Mouse (Mus musculus) intestine, postnatal 0 days (tissue): ENCODE data around the gene Ankrd40. TPM values are rescaled to one million over a fixed set of nuclear protein-coding genes. Genes with fewer than 3 reads are reported as not detected.

Source experiments
- ATAC-seq: fragments of 200-750 bp; cut with Nextera tagmentation; 2 replicates; pipeline ENCODE4 v1.8.0; 2017; ENCODE audit warnings: mild to moderate bottlenecking, moderate TSS enrichment, moderate library complexity
- H3K27ac ChIP-seq: fragments of 300-500 bp; sonication (generic); 2 replicates; pipeline ENCODE4 v1.5.1; 2014; ENCODE audit warnings: mild to moderate bottlenecking, low read depth, low read length, moderate library complexity
- H3K27me3 ChIP-seq: fragments of 300-500 bp; sonication (generic); replicated peaks from 2 replicates; pipeline ENCODE4 v1.6.1; 2014; ENCODE audit warnings: low read length, mixed read lengths; ENCODE audit not compliant: control insufficient read depth, insufficient read depth
- H3K36me3 ChIP-seq: fragments of 300-500 bp; sonication (generic); 2 replicates; pipeline ENCODE4 v1.6.1; 2014; ENCODE audit warnings: mild to moderate bottlenecking, moderate library complexity; ENCODE audit not compliant: control insufficient read depth, insufficient read depth
- H3K4me1 ChIP-seq: fragments of 300-500 bp; sonication (generic); replicated peaks from 2 replicates; pipeline ENCODE4 v1.6.1; 2014; ENCODE audit warnings: antibody characterized with exemption, low read length, mixed read lengths; ENCODE audit not compliant: control insufficient read depth, insufficient read depth
- H3K4me2 ChIP-seq: fragments of 300-500 bp; sonication (generic); replicated peaks from 2 replicates; pipeline ENCODE4 v1.6.1; 2014; ENCODE audit warnings: low read depth, mild to moderate bottlenecking, moderate library complexity
- H3K4me3 ChIP-seq: fragments of 300-500 bp; sonication (generic); 2 replicates; pipeline ENCODE4 v1.5.1; 2014; ENCODE audit warnings: low read depth, low read length
- H3K9ac ChIP-seq: fragments of 300-500 bp; sonication (generic); 2 replicates; pipeline ENCODE4 v1.6.1; 2014; ENCODE audit warnings: mild to moderate bottlenecking, low read depth, low read length
- H3K9me3 ChIP-seq: fragments of 300-500 bp; sonication (generic); 2 replicates; pipeline ENCODE4 v1.6.1; 2016; ENCODE audit warnings: mixed run types; ENCODE audit not compliant: control insufficient read depth
- CTCF ChIP-seq: sonication (generic); IDR thresholded peaks from 2 replicates; pipeline ENCODE4 v1.5.1; 2016; ENCODE audit warnings: low read depth, mild to moderate bottlenecking, control low read depth, antibody characterized with exemption, moderate library complexity
- WGBS: fragments of 180-500 bp; shearing (Covaris S2); extraction: QIAGEN DNeasy Blood & Tissue Kit; methylation state at CpG from one replicate; pipeline ENCODE4 v1.1.7; 2014; 5-methylcytosine and 5-hydroxymethylcytosine counted together
- polyA plus RNA-seq: library from polyadenylated mRNA; unstranded; fragments of >200 nt; fragmentation: Nextera tagmentation; extraction: Ambion mirVana; gene quantifications from 2 replicates; pipeline ENCODE4 v1.2.1, GENCODE M21; 2015

Gene Ankrd40
- polyA plus RNA-seq, 1 experiment from 2014 or later = 18.0 TPM

DNA sequence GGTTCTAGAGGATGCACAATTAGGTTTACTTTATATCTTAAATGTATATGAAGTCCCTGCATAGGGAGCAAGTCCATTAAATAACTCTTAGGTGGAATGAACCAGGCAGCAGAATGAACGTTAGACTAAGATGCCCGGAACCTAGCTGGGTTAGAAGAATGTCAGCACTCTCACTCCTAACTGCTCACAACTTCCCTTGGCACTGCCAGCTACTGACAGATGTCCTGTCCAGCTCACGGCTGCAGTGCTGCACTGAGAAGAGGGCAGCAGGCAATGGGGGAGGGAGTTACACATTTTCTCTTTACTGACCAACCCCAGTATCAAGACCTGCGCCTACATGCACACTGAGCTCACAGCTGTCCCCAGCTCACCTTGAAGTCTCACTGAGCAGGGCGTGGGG, 40.7 kb upstream of the Ankrd40 start:
- no peaks in the 10 kb centered on the region for H3K4me1 ChIP-seq
- no peaks in the 10 kb centered on the region for H3K9me3 ChIP-seq
- no peak overlapping the region for H3K4me2 ChIP-seq
- H3K27ac ChIP-seq = no peak overlapping the region
- no peak overlapping the region for H3K4me3 ChIP-seq
- 82% methylated on average over 5 of the region's 5 CpGs for WGBS
- peaks cover 53% of the 10 kb centered on the region for H3K36me3 ChIP-seq
- no peak overlapping the region for H3K9ac ChIP-seq
- TF ChIP-seq CTCF = no peak
- no peak for ATAC-seq
- H3K27me3 ChIP-seq = no peaks in the 10 kb centered on the region

DNA sequence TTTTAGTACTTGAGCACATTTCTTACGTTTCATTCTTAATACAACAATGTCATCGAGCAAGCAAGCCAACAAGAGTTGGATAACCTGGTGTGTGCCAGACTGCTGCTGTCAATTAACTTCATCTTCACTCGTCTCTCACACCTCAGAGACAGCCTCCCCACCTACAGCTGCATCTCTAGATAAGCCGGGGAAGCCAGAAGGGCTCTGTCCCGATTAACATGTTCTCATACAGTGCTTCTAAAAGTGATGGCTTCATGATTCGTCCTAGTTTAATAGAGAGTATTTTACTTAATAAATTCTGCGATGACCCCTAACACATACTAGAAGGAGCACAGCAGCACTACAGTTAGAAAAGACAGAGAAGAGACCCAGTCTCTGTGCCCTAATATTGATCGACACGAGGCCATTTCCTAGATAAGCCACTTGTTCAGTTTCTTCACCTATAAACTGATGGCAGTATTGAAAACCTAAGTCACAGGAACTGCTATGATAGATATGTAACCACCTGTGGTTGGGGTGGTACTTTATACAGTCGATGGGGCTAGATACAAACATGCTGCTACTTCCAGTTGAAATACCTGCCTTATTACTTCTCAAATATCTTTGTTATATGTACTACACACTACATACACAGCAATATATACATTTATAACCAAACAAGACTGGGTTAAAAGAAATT, 37.6 kb upstream of the Ankrd40 start:
- Histone ChIP-seq H3K4me2 (no peak overlapping the region), H3K4me3 (no peak overlapping the region), H3K27ac (peak overlapping the region; percentile 4; the same call in 1 of the 2 replicates), H3K9ac (no peak overlapping the region), H3K27me3 (no peaks in the 10 kb centered on the region), H3K9me3 (no peaks in the 10 kb centered on the region), H3K36me3 (peaks cover 74% of the 10 kb centered on the region), H3K4me1 (no peaks in the 10 kb centered on the region)
- no peak for ATAC-seq
- WGBS = 89% methylated on average over 10 of the region's 10 CpGs
- TF ChIP-seq CTCF = no peak

DNA sequence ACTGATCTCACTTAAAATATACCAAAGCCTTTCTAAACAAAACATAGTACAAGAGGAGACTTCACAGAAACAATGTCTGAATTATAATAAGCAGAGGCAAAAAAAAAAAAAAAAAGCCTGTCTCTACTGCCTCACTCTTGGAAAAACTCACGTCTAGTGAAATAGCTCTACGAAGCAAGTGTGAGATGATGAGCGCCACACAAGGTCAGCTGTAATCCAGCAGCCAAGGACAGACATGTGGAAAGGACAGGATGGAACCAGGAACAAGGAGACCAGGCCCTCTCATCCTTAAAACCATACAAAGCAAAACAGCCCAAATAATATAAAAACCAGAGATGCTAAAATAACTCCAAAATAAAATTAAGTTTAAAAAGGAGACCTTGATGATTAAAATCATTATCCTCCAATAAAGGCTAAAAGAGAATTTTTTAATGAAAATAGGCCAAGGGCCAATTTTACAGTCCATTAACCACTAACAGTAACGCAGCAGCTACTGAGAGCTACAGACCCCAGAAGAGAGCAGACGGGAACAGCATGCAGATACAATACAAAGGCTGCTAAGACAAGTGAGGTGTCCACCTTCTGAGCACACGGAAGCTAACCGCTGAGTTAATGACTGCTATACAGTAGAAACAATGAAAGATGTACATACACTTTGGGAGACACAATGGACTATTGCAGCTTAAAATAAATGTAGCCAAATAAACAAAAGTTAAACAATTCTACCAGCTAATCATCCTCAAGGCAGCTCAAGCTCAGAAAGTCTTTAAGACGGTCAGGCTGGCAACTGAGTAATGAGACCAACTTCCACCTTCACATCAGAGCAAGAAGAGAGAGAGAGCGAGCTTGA, 32.6 kb upstream of the Ankrd40 start:
- WGBS = 85% methylated on average over 9 of the region's 9 CpGs
- Histone ChIP-seq H3K9ac (no peak overlapping the region), H3K27me3 (no peaks in the 10 kb centered on the region), H3K36me3 (peaks cover 78% of the 10 kb centered on the region), H3K27ac (no peak overlapping the region), H3K4me1 (no peaks in the 10 kb centered on the region), H3K9me3 (no peaks in the 10 kb centered on the region), H3K4me3 (no peak overlapping the region), H3K4me2 (no peak overlapping the region)
- no peak for TF ChIP-seq CTCF
- ATAC-seq = no peak

DNA sequence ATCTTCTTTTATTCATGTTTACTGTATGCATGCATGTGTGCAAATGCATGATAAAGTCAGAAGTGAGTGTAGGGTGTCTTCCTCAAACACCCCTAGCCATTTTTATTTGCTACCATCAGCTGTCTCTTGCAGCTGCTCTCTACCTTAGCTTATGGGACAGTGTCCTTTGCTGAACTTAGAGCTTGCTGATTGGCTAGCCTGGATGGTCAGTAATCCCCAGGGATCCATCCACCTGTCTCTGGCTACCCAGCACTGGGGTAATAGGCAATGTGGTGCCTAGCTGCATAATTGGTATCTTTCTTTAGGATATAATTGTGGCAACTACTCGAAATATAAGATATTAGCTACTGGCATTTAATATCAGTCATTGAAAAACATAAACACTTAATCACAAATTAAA, 15.1 kb upstream of the Ankrd40 start:
- Histone ChIP-seq H3K4me3 (no peak overlapping the region), H3K9ac (no peak overlapping the region), H3K36me3 (no peaks in the 10 kb centered on the region), H3K4me1 (peaks cover 14% of the 10 kb centered on the region; the same call in 1 of the 2 replicates), H3K27me3 (no peaks in the 10 kb centered on the region), H3K9me3 (no peaks in the 10 kb centered on the region), H3K27ac (no peak overlapping the region), H3K4me2 (no peak overlapping the region)
- ATAC-seq = no peak
- 69% methylated on average over 1 of the region's 1 CpGs for WGBS
- no peak for TF ChIP-seq CTCF

DNA sequence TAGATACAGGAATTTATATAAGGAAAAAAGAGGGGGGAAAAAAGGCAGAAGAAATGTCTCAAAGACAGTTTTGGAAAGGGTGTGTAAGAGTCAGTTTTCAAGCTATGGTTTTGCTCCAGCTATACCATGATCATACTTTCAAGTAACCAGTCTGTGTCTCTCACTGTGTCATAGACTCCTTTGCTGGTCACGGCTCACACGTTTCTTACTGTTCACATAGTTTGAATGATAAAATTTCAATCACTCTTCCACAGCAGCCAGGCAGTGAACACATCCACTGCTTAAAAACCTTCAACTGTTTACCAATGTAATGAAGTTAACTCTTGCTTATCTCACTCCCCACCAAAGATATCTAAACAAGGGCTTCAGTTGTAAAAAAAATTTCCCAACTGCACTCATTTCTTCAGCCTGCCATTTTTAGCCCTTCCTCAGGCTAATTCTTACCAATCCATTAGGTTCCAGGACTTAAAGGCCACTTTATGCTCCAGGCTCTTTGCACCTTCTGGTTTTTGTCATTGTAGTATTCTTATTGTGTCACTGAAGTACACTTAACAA, 13.6 kb upstream of the Ankrd40 start:
- ATAC-seq = no peak
- Histone ChIP-seq H3K9me3 (no peaks in the 10 kb centered on the region), H3K36me3 (no peaks in the 10 kb centered on the region), H3K4me2 (no peak overlapping the region), H3K9ac (no peak overlapping the region), H3K27ac (no peak overlapping the region), H3K27me3 (no peaks in the 10 kb centered on the region), H3K4me1 (peaks cover 14% of the 10 kb centered on the region; the same call in 1 of the 2 replicates), H3K4me3 (no peak overlapping the region)
- no peak for TF ChIP-seq CTCF
- WGBS = 39% methylated on average over 2 of the region's 2 CpGs

DNA sequence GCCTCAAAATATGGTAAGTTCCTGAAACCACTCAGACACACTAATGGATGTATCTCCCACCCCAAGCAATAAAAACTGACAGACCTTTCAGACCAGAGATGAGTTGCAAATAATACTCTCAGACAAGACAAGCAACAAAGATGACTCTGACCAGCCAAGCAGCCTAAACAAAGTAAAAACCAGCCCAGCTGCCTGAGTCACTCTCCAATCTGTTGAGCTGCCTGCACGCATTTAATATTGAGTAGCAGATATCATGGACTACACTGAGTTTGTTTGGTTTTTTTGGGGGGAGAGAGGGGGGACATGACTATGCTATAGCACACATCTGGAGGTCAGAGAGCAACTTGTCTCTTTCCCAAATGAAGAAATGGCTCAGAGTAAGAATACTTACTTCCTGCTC, 12.5 kb upstream of the Ankrd40 start:
- Histone ChIP-seq H3K27me3 (no peaks in the 10 kb centered on the region), H3K4me1 (peaks cover 14% of the 10 kb centered on the region; the same call in 1 of the 2 replicates), H3K9me3 (no peaks in the 10 kb centered on the region), H3K4me2 (no peak overlapping the region), H3K27ac (no peak overlapping the region), H3K9ac (no peak overlapping the region), H3K4me3 (no peak overlapping the region), H3K36me3 (no peaks in the 10 kb centered on the region)
- WGBS = 19% methylated on average over 1 of the region's 1 CpGs
- TF ChIP-seq CTCF = no peak
- ATAC-seq = no peak
